Mouse (Mus musculus) gastrocnemius, postnatal 36 days (tissue): ENCODE results near the gene Gm10553. TPM values are rescaled to one million over a fixed set of nuclear protein-coding genes. Genes with fewer than 3 reads are reported as not detected.
"Not testable (repeated sequence)": the region's sequence is repeated elsewhere in the genome, so short reads cannot be mapped to it uniquely, and the experiment has no call there.

Experiments
- DNase-seq, 2 experiments: peaks; one replicate each; pipeline ENCODE4 v3.0.0; 2022
- intact Hi-C: fragments of 180-260 bp; cut with DNase I; formaldehyde crosslinking; loops from one replicate; pipeline ENCODE4 v1.15.1; 2025
- total RNA-seq, 2 experiments: library from RNA; stranded (reverse); gene quantifications; 2 replicates each; pipeline ENCODE4 v1.2.3; 2021

Gene Gm10553
- total RNA-seq, 2 experiments from 2014 or later, result not detected

DNA sequence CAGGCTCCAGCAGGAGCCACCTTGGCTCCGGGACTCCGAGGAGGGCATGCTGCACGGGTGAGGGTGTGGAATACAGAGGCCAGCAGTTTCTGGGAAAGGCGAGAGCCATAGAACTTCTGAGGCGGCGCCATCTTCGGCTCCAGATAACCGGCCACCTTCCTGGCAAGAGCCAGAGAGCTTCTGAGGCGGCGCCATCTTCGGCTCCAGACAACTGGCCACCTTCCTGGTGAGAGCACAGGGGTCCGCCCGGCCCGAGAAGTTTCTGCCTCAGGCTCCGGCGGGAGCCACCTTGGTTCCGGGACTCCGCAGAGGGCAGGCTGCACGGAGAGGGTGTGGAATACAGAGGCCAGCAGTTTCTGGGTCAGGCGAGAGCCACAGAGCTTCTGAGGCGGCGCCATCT is 33.7 kb downstream of the Gm10553 start:
- intact Hi-C loops, DNase-seq: not testable (repeated sequence)

Other genes with a start within 250 kb of the Gm10553 start
- under 1 TPM; 0.07 to 0.08 TPM for gene Slc16a14, start 165.0 kb upstream of the Gm10553 start, total RNA-seq
- gene A530032D15Rik, start 9.7 kb downstream of the Gm10553 start, total RNA-seq, result not detected
- not detected for gene C130026I21Rik, start 170.4 kb downstream of the Gm10553 start, total RNA-seq